Mouse (Mus musculus): Measurements from ENCODE around the gene Jarid2.

Gene Jarid2

DNA sequence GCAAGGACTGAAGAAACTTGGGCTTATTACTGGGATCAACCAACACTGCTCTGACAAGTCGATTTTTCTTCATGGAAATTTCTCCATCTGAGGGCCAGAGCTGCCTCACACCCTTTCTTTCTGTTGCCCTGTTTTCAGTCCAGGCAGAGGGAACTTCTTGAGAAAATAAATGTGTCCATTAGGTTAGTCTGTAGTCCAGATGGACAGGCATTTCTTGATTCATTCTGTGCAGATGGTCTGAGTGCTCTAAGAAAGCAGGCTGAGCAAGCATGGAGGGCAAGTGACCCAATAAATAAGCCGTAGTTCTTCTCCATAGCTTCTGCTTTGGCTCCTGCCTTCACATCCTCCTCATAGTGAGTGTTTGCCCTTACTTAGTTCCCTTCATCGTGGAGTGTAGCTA, 46.1 kb downstream of the Jarid2 start:
- no peak for DNase-seq (ENCODE audit: low read depth)

DNA sequence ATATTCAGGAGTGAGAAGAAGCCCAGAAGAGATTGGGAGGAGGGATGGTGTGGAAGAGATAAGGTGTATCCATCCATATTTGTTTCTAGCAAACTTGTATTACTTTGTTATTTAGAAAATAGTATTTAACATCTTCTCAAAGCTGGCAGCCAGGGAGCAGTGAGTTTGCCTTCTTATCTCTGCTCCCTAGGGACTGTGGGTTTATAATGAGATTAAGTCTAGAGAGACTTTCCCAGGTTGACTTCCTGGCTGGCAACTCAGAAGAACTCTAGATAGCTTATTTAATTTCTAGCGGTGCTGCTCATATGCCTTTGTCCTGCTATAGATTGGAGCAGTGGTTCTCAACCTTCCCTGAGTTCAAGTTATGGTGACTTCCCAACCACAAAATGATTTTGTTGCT, 51.2 kb downstream of the Jarid2 start:
- DNase-seq (ENCODE audit: low read depth), result no peak

DNA sequence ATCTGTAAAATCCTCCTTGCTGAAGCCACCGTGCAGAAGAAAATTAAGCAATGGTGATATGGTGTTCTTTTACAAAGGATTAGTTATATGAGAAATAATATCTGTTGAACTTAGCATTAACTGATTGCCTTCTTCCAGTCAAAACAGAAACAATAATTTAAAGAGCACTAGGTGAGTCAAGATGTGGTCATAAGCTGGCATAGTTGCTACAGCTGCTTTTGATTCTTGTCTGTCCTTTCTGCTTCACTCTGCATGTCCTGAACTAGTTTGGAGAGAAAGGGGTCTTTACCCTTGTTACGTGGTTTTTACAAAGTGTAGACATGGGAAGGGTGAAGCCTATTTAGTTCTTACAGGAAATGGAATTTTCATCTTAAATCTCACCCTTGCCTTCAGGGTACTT, 51.9 kb downstream of the Jarid2 start:
- no peak for DNase-seq (ENCODE audit: low read depth)

DNA sequence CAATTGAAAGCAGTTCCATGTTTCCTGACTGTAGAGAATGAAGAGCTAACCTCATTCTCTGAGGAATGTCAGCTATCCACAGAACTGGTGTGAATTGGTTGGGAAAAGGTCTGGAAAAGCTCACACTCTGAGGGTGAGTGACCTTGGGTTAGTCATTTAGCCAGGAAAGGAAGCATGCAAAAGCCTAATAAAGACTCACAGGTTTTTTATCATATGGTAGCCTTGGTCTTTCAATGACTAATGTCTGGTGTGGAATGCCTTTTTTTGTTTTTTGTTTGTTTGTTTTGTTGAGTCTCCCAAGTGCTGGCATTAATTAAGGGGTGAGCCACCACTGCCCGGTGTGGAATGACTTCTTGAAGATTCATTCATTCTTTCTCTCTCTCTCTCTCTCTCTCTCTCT, 55.3 kb downstream of the Jarid2 start:
- DNase-seq (ENCODE audit: low read depth), result no peak

DNA sequence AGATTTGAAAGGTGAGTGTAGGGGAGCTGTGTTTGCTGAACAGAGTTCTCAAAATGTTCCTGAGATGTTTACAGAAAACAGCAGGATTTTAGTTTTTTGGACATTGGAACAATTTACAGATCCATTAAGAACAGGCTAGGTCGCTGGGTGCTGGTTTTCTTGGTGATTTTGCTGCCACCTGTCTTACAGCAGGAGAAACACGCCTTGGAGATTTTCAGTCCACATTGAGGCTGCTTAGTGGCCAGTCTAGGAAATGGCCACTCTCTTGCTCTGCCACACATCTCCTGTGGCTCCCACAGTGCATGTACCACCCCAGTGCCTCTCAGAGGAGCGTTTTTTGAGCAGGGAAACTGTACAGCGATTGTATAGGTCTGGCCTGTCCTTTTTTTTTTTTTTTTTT, 57.0 kb downstream of the Jarid2 start:
- DNase-seq (ENCODE audit: low read depth), result no peak

DNA sequence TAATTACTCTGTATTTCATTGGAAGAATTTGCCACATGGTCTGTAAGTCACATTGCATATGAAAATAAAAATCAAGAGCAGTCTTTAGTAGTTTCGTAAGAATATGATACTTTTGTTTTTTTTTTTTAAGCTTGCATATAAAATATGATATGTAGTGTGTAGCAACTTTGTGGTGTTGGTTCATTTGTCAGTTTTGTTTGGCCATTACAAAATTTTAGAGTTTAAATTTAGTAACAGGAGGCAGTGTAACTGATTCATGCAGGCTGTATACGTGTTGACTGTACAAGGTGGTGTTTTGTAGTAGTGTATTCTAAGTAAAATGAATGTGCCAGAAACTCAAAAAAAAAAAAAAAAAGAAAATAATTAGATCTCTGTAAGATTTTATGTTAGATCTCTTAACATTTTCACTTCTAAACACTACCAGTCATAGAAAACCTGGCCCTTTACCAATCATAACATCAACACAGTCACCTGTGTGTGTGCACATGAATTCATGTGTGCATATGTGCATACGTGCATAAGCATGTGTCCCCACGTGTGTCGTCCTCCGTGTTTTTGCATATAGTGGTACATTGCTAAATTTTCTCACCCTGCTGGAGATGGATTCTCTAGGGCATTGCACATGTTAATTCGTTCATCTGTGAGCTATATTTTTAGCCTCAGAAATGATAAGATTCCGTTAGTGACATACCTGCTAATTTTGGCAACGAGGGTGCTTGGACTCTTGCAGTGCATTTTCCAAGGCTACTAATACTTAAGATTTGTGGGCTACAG, 59.3 kb downstream of the Jarid2 start:
- no peak for DNase-seq (ENCODE audit: low read depth)

DNA sequence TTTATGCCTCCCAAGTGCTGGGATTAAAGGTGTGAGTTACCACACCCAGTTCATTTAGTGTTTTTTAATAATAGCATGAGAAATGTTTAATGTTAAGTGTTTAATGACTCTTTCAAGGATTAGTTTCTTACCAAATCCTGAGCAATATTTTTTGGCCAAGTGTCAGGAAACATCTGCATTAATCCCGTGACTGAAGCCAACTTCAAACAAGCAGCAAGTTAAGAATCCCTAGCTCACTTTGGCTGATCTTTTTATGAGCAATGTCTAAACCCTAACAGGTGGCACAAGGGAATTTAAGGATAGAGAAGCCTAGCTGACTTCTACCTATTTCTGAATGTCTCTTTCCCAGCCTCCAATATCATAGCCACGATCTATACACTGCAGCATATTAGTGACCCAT, 60.7 kb downstream of the Jarid2 start:
- DNase-seq (ENCODE audit: low read depth), result no peak

DNA sequence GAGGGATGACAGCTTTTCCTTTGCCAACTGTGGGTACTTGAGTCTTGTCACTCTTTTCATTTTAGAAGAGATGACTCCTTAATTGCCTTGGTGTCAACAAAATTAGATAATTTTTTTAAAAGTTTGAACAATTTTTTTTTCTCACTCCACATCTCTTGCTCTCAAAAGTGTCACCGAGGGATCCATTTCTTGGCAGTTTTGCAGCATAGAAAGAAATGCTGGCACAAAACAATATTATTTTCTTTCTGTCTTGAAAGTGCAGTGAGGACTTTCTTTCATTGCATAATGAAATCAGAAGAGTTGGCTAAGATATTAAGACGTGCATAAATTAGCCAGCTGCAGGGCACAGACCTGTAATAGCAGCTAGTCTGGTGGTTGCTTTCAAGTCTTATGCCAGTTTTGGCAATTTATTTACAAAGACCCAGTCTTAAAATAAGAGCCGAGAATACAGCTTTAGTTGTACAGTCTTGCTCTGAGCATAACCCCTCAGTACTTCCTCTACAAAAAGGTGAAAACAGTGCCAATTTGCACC, 63.2 kb downstream of the Jarid2 start:
- DNase-seq (ENCODE audit: low read depth), result no peak

DNA sequence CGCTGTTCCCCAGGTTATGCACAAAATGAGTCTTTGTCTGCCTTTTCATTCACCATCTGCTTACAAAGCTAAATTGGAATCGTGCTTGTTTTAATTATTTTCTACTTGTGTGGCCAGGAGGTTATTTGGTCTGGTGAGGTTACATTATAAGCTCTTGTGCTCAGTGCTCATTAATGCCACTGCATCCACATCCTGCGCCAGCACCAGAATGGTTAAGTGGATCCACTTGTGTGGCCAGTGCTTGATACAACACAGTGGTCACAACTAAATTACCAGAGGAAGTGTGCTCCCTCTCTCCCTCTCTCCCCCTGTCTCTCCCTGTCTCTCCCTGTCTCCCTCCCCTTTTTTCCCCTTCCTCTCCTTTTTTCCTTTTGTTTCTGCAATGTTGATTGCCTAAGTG, 66.6 kb downstream of the Jarid2 start:
- no peak for DNase-seq (ENCODE audit: low read depth)

DNA sequence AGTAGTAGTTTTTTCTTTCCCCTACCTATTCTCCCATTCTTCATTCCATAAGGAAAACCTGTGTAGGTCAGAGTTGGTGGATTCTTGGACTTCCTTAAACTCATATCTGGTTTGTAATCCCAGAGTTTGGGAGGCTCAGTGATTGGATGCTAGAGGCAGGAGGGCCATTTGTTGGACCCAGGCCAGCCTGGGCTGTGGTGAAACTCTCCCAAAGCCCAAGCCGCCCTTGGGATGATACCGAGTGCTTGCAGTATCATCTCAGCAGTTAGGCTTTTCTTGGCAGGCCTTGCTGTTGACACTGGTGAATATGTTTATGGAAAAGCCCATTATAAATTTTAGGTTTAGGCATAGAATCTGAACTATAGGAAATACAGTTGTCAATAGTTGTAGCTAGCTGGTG, 67.5 kb downstream of the Jarid2 start:
- DNase-seq (ENCODE audit: low read depth), result no peak

DNA sequence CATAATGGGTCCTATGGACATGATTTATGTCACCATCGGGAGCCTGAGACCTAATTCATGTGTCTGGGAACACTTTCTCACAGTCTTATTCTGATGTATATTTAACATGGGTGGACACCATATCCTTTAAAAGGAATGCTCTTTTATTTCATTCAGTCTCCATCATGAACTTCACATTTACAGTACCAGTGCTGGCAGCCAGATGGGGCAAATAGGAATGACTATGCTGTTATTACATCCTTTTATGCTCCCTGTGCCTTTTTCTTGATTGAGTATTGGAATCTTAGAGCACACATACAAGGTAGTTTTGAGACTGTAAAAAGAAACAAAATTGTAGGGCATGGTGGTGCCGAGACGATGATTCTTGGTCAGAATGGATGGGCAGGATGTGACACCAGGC, 69.0 kb downstream of the Jarid2 start:
- no peak for DNase-seq (ENCODE audit: low read depth)

DNA sequence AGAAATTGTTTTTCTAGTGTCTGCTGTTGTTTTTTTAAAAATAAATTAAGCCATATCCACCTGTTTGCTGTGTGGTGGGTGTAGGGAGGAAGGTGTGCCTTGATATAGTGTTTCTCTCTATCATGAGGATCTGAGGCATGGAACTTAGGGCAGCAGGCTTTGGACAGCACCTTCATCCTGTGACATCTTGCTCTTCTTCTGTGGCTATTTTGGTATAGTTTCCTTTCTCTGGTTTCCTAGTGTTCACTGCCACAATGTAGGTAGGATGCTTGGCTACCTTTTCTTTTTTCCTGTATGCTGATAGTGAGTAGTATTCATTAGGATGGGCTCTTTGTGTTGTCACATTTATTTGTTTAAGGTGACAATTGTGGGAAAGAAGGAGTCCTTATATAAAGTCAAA, 69.9 kb downstream of the Jarid2 start:
- no peak for DNase-seq (ENCODE audit: low read depth)

DNA sequence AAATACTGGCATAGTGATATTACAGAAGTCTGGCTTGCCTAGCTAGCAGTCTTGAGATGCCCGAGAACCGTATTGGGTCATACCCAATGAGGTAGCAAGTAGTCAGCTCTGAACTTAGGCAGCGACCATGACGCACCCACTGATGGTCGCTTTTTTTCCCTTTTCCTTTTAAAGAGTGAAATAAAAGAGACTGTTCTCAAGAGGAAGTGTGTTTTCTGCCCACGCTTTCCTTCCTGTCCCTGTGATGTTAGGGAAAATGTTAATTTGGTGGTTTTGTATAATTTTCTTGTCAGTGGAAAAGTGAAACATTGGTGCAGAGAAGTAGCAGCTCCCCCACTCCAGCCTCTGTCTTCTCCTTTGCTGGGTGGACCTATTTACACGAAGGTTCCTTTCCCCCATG, 70.8 kb downstream of the Jarid2 start:
- DNase-seq (ENCODE audit: low read depth), result peak; percentile 55

DNA sequence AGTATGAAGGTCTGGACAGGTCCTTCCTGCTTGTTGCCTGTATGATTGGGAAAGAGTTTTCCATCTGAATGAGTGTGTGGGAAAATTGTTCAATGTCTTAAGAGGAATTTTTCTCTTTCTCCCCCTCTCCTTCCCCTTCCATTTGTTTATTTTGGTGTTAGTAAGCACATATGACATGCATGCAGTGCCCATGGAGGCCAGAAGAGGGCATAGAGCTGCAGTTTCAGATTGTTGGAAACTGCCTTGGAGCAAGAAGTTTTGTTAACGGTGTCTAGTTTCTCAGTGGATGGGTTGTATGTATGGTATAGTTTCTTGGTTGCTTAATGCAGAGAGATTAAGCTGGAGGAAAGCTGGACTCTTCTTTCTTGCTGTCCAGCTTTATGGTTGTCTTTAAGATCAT, 75.6 kb downstream of the Jarid2 start:
- peak; percentile 33 for DNase-seq (ENCODE audit: low read depth)

DNA sequence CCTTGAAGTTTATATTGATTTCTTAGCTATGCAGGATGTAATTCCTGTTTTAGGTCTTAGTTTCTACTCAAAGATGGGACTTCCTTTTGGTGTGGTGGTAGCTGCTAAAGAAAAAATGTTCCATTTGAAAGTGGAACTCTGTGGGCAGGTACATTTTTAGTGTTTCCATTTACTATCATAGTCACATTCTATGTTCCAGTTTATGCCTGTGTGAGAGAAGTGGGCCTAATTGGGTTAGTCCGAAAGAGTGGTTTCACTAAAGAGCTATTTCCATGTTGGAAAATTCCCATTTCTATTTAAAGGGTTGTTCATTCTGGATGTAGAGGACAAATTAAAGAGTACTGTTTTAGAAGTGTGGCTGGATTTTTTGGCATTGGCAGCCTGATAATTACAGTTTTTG, 79.0 kb downstream of the Jarid2 start:
- DNase-seq (ENCODE audit: low read depth), result no peak

DNA sequence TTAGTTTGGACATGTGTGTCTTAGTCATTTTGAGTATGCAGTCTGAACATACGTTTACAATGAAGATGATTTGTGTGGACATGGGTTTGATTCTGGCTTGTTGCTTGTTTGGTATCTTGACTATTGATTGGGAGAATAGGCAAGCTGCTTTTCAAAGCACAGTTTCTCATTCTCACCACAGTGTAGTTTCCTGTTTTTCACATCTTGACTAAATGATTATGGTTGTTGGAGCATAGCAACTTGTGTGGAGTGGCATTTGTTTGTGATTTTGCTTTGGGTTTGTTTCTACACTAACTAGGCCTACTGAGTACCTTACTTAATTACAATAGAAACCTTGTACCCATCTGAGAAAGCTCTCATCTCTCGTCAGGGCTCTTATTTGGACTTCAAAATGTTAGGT, 81.7 kb downstream of the Jarid2 start:
- no peak for DNase-seq (ENCODE audit: low read depth)

DNA sequence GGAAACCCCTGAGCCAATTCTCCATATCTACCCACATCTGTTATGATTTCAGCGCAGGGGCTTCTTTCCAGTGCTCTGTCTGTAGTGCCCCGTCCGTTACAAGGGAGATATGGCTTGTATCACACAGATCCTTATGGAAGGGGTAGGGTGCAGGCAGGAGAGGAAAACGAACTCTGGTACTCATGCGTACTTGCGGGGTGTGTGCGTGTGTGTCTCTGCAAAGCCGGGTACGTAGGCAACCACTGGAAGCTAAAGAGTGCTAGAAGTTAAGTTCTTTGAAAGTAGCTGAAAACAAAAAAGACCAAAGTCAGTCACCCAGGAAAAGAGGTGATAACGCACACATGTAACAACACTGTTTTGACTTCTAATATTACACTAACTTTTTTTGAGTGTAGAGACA, 82.3 kb downstream of the Jarid2 start:
- DNase-seq (ENCODE audit: low read depth), result no peak

DNA sequence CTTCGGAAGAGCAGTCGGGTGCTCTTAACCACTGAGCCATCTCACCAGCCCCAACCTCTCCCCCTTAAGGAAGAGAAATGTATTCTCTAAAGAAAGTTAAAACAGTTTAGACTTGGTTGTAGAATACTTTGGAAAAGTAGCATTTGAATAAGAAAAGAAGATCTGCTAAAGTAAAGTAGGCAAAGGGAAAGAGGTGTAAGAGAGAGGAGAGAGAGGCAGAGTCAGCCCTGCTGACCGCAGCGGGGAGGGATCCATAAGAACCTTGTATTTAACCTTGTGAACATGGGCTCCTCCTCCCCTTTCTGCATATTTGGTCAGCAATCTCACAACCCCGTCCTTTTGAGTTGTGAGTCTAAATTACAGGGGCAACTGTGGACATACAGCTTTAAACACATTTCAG, 83.1 kb downstream of the Jarid2 start:
- no peak for DNase-seq (ENCODE audit: low read depth)

DNA sequence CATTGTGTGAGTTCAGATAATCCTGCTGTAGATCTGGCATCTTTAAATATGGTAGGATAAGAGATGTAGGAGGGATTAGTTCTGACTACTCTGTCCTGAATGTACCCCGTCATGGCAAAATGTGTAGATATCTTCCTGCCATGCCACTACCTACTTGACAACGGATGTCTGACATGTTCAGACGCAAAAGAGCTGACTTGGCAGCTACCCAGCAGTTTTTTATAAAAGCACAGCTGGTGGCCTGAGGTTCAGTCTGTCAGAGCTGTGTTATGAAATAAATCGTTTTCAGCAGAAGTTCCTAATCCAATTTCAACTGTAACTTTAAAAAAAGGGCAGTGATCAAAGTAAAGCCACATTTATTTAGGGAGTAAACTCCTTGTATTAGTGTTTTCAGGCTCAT, 90.1 kb downstream of the Jarid2 start:
- DNase-seq (ENCODE audit: low read depth), result no peak

DNA sequence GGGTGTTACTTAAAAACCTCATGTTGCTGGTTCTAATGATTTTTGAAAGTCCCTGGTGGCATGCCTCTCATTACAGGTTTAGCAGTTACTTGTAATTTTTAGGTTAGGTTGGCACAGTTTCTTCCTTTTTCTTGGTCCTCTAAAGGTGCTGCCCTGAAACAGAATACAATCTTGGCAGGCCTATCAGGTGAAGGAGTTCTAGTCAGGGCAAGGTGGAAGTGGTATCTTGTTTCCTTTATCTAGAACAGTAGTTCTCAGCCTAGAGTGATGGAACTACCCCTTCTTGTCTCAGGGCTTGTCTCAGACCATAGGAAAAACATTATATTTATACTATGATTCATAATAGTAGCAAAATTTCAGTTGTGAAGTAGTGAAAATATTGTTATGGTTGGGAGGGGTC, 93.3 kb downstream of the Jarid2 start:
- DNase-seq (ENCODE audit: low read depth), result no peak

DNA sequence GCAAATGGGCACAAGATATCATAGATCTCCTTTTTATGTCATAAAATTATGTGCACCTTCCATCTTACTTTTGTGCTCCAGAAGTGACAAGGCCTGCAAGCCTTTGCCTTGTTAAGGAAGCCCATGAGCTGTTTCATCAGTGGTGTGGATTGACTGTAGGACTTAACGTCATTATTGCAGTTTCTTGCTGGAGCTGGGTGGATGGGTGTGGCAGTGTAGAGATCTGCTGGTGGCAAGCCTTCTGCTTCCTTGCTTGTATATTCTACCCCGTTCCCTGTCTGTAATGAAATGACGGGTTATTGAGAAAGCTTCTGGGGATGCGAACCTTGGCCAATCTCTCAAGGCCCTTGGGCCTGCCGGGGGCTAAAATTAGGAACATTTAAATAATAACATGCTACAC, 99.6 kb downstream of the Jarid2 start:
- no peak for DNase-seq (ENCODE audit: low read depth)

DNA sequence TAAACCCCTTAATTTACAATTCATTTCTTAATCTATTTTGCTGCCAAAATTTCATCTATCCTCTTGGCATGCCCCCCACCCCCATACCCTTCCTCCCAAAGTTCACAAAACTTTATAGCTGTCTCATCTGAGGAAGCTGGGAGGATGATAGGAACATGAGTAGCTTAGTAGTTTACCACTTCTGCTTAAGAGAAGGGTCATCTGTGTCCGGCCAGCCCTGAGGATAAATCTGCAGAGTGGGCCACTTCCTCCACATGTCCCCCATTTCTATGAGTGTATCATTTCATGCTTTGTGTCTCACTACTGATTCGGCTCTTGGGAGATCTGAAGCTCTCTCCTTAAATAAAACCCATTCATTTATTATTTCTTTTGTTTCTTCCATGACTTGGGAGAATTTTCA, 102.8 kb downstream of the Jarid2 start:
- no peak for DNase-seq (ENCODE audit: low read depth)

DNA sequence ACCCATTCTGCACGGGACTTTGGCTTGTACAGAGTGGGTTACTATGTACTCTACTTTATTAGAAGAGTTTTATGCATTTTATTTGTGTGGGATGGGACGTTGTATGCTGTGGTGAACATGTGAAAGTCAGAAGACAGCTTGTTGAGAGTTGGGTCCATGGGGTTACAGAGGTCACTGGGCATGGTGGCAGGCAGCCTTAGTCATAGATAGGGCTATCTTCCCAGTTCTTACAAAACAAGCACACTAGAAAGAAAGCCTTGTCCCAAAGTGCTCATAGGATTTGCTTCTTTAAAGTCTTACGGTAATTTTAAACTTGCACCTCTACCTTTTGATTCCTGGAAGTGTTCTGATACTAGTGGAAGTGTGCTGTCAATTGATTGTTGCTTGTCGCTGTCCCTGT, 103.6 kb downstream of the Jarid2 start:
- no peak for DNase-seq (ENCODE audit: low read depth)

DNA sequence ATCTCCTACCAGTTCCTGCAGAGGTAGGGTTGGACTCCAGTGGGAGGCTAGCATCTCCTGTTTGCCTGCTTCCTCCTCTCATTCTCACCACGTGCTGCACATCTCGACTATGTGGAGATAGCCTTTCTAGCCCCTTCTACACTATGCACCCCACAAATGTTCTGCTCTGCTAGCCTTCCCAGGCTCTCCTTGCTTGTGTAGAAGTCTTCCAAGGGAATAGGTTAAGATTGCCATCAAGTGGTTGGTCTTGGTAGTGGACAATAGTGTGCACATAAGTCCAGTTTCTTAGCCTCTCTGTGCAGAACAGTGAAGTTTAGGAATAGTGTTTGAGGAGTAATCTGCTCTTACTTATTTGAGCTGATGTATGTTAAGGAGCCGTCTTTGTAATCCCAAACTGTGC, 104.1 kb downstream of the Jarid2 start:
- DNase-seq (ENCODE audit: low read depth), result peak; percentile 16

Data from c-Kit-positive CD71-negative TER-119-negative erythroid progenitor cells, embryonic 14.5 days (primary cell).